Comparison of ENCODE assay signal across 8 mouse cellular contexts in the genomic region with DNA sequence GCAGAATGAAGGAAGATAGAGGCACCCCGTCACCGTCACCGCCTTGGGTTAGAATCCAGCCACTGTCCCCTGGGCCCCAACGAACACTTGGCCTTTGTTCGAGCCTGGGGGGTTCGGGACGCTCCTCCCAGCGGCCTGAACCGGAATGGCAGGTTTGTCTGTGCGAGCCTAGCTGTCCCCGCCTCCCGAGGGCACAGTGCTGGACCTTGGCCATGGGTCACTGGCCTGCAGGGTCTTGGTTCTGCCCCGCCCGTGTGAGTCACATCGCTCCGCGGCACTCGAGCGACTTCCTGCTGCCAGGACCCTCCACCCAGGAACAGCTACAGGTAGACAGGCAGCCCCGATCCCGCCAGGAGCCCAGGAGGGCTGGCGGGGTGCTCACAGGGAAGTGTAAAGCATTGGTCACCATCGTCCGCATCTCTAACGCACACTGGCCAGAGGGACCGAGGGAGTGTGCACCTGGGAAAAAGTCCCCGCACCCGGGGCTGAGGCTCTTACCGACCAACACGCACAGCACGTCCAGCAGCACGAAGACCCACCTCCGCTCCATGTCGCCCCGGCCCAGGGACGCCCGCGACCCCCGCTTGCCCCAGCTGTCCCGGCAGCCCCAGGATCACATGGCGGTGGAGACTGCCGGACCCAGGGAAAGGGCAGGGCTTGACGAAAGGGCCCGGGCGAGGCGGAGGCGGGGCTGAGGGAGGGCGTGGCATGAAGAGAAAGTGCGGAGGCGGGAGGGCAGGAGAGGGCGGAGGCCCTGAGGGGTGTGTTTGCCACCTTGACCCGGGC. TPM values are rescaled to one million over a fixed set of nuclear protein-coding genes. Genes with fewer than 3 reads are reported as not detected.
DNase-seq lines count a peak whose midpoint lies in the region; ATAC-seq lines count a peak whose summit lies in the region.

A gene (minus strand): TSS at position 671 of the 786 bp plus-strand sequence.

- no peaks in the 10 kb centered on the region for H3K36me3 ChIP-seq in forebrain, embryonic 15.5 days

- H3K9me3 ChIP-seq in forebrain, embryonic 15.5 days, result no peaks in the 10 kb centered on the region

- H3K4me2 ChIP-seq in forebrain, embryonic 15.5 days (replicated peaks), result peak within 1 kb of the TSS; percentile 87

- peaks cover 14% of the 10 kb centered on the region; the same call in 1 of the 2 replicates for H3K4me1 ChIP-seq in forebrain, embryonic 15.5 days

- H3K4me3 ChIP-seq in forebrain, embryonic 15.5 days, result peak within 1 kb of the TSS; percentile 56

- H3K27me3 ChIP-seq in forebrain, embryonic 15.5 days, result no peaks in the 10 kb centered on the region

- peak; percentile 86 for DNase-seq in MN1 (ENCODE audit: low spot score)
- peak; percentile 70 to 79 for DNase-seq in cerebellum, adult 18-20 months
- DNase-seq in layer of hippocampus, adult 8-10 months (ENCODE audit: low spot score in 2 of 2), result peak; percentile 38 to 44
- DNase-seq in lung, postnatal 10 days, result peak; percentile 91
- DNase-seq in ovary, adult 18-20 months (ENCODE audit: low spot score), result peak; percentile 71
- DNase-seq in thymus, postnatal 25 days, result peak; percentile 54

- peak; percentile 60 for ATAC-seq in forebrain, embryonic 15.5 days (replicated peaks)
- ATAC-seq in hematopoietic stem cell, adult 5-6 weeks (replicated peaks in 1 of 2; ENCODE audit: insufficient read depth in 1 of 2, low FRiP score in 2 of 2, low TSS enrichment in 1 of 2, low read depth in 1 of 2, poor library complexity in 2 of 2, severe bottlenecking in 2 of 2), result peak; percentile 66 to 77

- peak within 1 kb of the TSS; percentile 47 for H3K9ac ChIP-seq in forebrain, embryonic 15.5 days (replicated peaks)

- H3K27ac ChIP-seq in forebrain, embryonic 15.5 days (replicated peaks), result no peak within 1 kb of the TSS

- WGBS in forebrain, embryonic 15.5 days, result under 1% methylated on average over 52 of the region's 52 CpGs

RNA-seq across cellular contexts. Expression of the gene that starts here (rescaled TPM):
- 8.8 and 10.7 TPM in 2 replicates for polyA plus RNA-seq in forebrain, embryonic 15.5 days (2015; fragmentation: Nextera tagmentation; extraction: Ambion mirVana)
- total RNA-seq in hematopoietic stem cell, adult 5-6 weeks (2017), result 7.4 and 11.1 TPM in 2 replicates
- total RNA-seq in layer of hippocampus, adult 8-10 months (2022), result 1 to 10 TPM; 5.6 to 9.3 (median 6.9) TPM

Comparison
In these comparisons a context has a peak if more than half of its experiments do, and no peak if none do; other contexts are left out.
1. DNase-seq: peak in every context shown above with its lines; median percentile 91 in lung, postnatal 10 days; 86 in MN1; 74 in cerebellum, adult 18-20 months; 71 in ovary, adult 18-20 months; 54 in thymus, postnatal 25 days; 41 in layer of hippocampus, adult 8-10 months.